Comparison of ENCODE assay signal across 18 mouse cellular contexts in genomic region chr8:106951707-106952106, GRCm38 (mm10). TPM values are rescaled to one million over a fixed set of nuclear protein-coding genes. Genes with fewer than 3 reads are reported as not detected.
A peak's percentile ranks its signal among the peaks of the same experiment; 100 is the strongest.
DNase-seq lines count a peak whose midpoint lies in the region; ATAC-seq and TF ChIP-seq lines count a peak whose summit lies in the region.
"Had no signal": no experiment of that assay in that cellular context is flagged by ENCODE, and none has a peak within 500 bp of the region (broad histone marks: within the 10 kb centered on the region; RNA-seq: fewer than 3 reads in every experiment).

No protein-coding gene starts in this region.

- H3K4me3 ChIP-seq in limb, embryonic 12.5 days (replicated peaks) = no peak overlapping the region
- no peak overlapping the region for H3K4me3 ChIP-seq in limb, embryonic 10.5 days
- no peak overlapping the region for H3K4me3 ChIP-seq in ES-Bruce4 (ENCODE audit: low read depth, low read length)
- H3K4me3 ChIP-seq: forebrain, embryonic 15.5 days; heart, adult 2 months; heart, embryonic 12.5 days; hindbrain, embryonic 10.5 days had no signal

- no peak overlapping the region for H3K4me2 ChIP-seq in limb, embryonic 12.5 days
- H3K4me2 ChIP-seq: forebrain, embryonic 15.5 days; heart, embryonic 12.5 days; hindbrain, embryonic 14.5 days had no signal

- no peak for TF ChIP-seq POLR2A in ES-Bruce4 (IDR thresholded peaks at IDR 0.05; ENCODE audit: insufficient read depth, low read length)

- TF ChIP-seq EP300 in ES-Bruce4 (IDR thresholded peaks at IDR 0.05; ENCODE audit: insufficient read depth, low read depth, low read length) = no peak

- TF ChIP-seq CTCF in ES-Bruce4 (IDR thresholded peaks at IDR 0.05; ENCODE audit: low read depth, low read length) = no peak

- no peak for ATAC-seq in limb, embryonic 12.5 days (ENCODE audit: insufficient number of reproducible peaks, insufficient read depth, low FRiP score, low TSS enrichment, low read depth)
- ATAC-seq: activated CD4-positive, CD25-positive, alpha-beta regulatory T cell, adult 4 months; forebrain, embryonic 15.5 days had no signal

- DNase-seq in limb, embryonic 10.5 days (ENCODE audit: low spot score) = no peak
- peak; percentile 67 for DNase-seq in R1 (ENCODE audit: low read depth, low spot score)
- DNase-seq in testis, postnatal 14 days (ENCODE audit: low spot score) = peak; percentile 34
- no peak for DNase-seq in heart, adult 8-10 months (ENCODE audit: low spot score)
- DNase-seq: adrenal gland, postnatal 14 days; cerebellum, adult 18-20 months; cerebellum, adult 9-11 months; gastrocnemius, postnatal 14 days; heart, adult 2 months had no signal

- H3K9me3 ChIP-seq in limb, embryonic 12.5 days = no peaks in the 10 kb centered on the region
- H3K9me3 ChIP-seq in limb, embryonic 10.5 days (replicated peaks) = no peaks in the 10 kb centered on the region
- no peaks in the 10 kb centered on the region for H3K9me3 ChIP-seq in ES-Bruce4 (replicated peaks; ENCODE audit: control insufficient read depth, insufficient read depth, low read length, poor library complexity, severe bottlenecking)
- H3K9me3 ChIP-seq: forebrain, embryonic 15.5 days; G1E; heart, embryonic 12.5 days; hindbrain, embryonic 10.5 days had no signal

- WGBS in limb, embryonic 12.5 days = 71% methylated on average over 4 of the region's 4 CpGs
- WGBS in limb, embryonic 10.5 days = 86% methylated on average over 4 of the region's 4 CpGs

- peaks cover 1% of the 10 kb centered on the region; the same call in 1 of the 2 replicates for H3K36me3 ChIP-seq in limb, embryonic 12.5 days
- peaks cover 11% of the 10 kb centered on the region for H3K36me3 ChIP-seq in limb, embryonic 10.5 days
- peaks cover 31% of the 10 kb centered on the region for H3K36me3 ChIP-seq in ES-Bruce4 (ENCODE audit: control insufficient read depth, insufficient read depth, low read length, poor library complexity, severe bottlenecking)
- H3K36me3 ChIP-seq: forebrain, embryonic 15.5 days; heart, embryonic 12.5 days; hindbrain, embryonic 10.5 days had no signal

- H3K27me3 ChIP-seq in limb, embryonic 12.5 days = no peaks in the 10 kb centered on the region
- no peaks in the 10 kb centered on the region for H3K27me3 ChIP-seq in limb, embryonic 10.5 days (ENCODE audit: low read depth, poor library complexity, severe bottlenecking)
- no peaks in the 10 kb centered on the region for H3K27me3 ChIP-seq in ES-Bruce4 (ENCODE audit: control insufficient read depth, insufficient read depth, low read length, poor library complexity, severe bottlenecking)
- H3K27me3 ChIP-seq: CH12.LX; forebrain, embryonic 15.5 days; heart, embryonic 12.5 days had no signal

- no peaks in the 10 kb centered on the region for H3K4me1 ChIP-seq in limb, embryonic 12.5 days (replicated peaks)
- H3K4me1 ChIP-seq in limb, embryonic 10.5 days = no peaks in the 10 kb centered on the region
- H3K4me1 ChIP-seq in ES-Bruce4 (ENCODE audit: control insufficient read depth, insufficient read depth, low read length) = no peaks in the 10 kb centered on the region
- H3K4me1 ChIP-seq: forebrain, embryonic 15.5 days; hindbrain, embryonic 10.5 days had no signal

- no peak overlapping the region for H3K27ac ChIP-seq in limb, embryonic 12.5 days
- no peak overlapping the region for H3K27ac ChIP-seq in limb, embryonic 10.5 days
- H3K27ac ChIP-seq in ES-Bruce4 (ENCODE audit: insufficient read depth, low read length) = 0 out of 2 replicates have a peak overlapping the region, but pooled peaks have one; percentile 26
- H3K27ac ChIP-seq: forebrain, embryonic 15.5 days; heart, adult 2 months; hindbrain, embryonic 10.5 days; hindbrain, embryonic 14.5 days had no signal

- 0 out of 2 replicates have a peak overlapping the region, but pooled peaks have one; percentile 12 for H3K9ac ChIP-seq in limb, embryonic 12.5 days (replicated peaks)
- no peak overlapping the region for H3K9ac ChIP-seq in ES-Bruce4 (ENCODE audit: low read depth, poor library complexity, severe bottlenecking)
- H3K9ac ChIP-seq: forebrain, embryonic 15.5 days; heart, embryonic 12.5 days; hindbrain, embryonic 14.5 days had no signal

RNA-seq across cellular contexts. Expression of gene Sntb2, which starts 16.2 kb away (rescaled TPM):
- 18.6 and 19.7 TPM in 2 replicates for polyA plus RNA-seq in limb, embryonic 12.5 days (2016; fragmentation: Nextera tagmentation; extraction: Ambion mirVana)
- polyA plus RNA-seq in limb, embryonic 10.5 days (2016; fragmentation: Nextera tagmentation; extraction: Ambion mirVana) = 15.8 and 15.9 TPM in 2 replicates
- 21.9 and 26.5 TPM in 2 replicates for polyA plus RNA-seq in ES-Bruce4 (2011; ENCODE audit: insufficient read depth, insufficient read length, low read depth, missing spikeins)
- 10 to 100 TPM; 10.6 to 11.6 (median 11.3) TPM for total RNA-seq in heart, adult 8-10 months (2022)

RNA-seq across cellular contexts. Expression of gene Utp4, which starts 58.3 kb away (rescaled TPM):
- 67.9 and 74.5 TPM in 2 replicates for polyA plus RNA-seq in limb, embryonic 12.5 days (2016; fragmentation: Nextera tagmentation; extraction: Ambion mirVana)
- 84.7 and 107 TPM in 2 replicates for polyA plus RNA-seq in limb, embryonic 10.5 days (2016; fragmentation: Nextera tagmentation; extraction: Ambion mirVana)
- 109 and 113 TPM in 2 replicates for polyA plus RNA-seq in ES-Bruce4 (2011; ENCODE audit: insufficient read depth, insufficient read length, low read depth, missing spikeins)
- 10 to 100 TPM; 20.2 to 23.0 (median 21.6) TPM for total RNA-seq in heart, adult 8-10 months (2022)

Comparison
In these comparisons a context has a peak if more than half of its experiments do, and no peak if none do; other contexts are left out.
1. DNase-seq: peak in R1 (single experiment) and testis, postnatal 14 days (single experiment); none in limb, embryonic 10.5 days (single experiment) and heart, adult 8-10 months (single experiment).